Comparison of ENCODE assay signal across 8 mouse cellular contexts in the genomic region with DNA sequence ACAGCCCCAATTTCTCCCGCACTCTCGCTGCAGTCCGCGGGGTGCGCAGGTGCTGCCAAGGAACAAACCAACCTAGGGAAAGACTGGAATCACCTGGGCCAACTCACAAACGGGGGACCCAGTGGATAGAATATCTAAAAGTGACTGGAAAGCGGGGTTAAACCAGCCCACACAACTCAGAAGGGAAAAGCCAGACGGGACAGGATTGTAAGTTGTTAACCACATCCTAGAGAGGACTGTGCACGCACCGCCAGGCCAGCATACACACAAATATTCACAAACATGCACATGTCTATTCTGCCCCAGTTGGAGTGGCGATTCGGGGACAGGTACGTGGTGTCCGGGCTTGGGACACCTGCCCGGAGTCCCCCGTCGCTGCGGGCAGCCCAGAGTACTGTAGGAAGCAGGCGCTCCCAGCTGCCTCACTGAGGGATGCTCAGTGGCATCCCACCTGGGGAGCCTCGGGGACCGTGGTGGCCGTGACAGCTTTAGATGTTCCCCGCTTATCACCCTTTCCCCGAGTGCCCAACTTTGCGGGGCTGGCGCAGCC. TPM values are rescaled to one million over a fixed set of nuclear protein-coding genes. Genes with fewer than 3 reads are reported as not detected.
DNase-seq lines count a peak whose midpoint lies in the region; ATAC-seq lines count a peak whose summit lies in the region.

No protein-coding gene starts in this region.

- H3K9ac ChIP-seq in heart, embryonic 14.5 days (ENCODE audit: low read length), result peak overlapping the region; percentile 79
- peak overlapping the region; percentile 82 for H3K9ac ChIP-seq in hindbrain, embryonic 13.5 days

- H3K9me3 ChIP-seq in heart, embryonic 14.5 days (ENCODE audit: control insufficient read depth, low read length), result 0 out of 2 replicates have a peak, but pooled peaks cover 3% of the 10 kb centered on the region
- no peaks in the 10 kb centered on the region for H3K9me3 ChIP-seq in hindbrain, embryonic 13.5 days

- H3K27ac ChIP-seq in heart, embryonic 14.5 days (replicated peaks in 1 of 2; ENCODE audit: control insufficient read depth in 1 of 2, insufficient read depth in 1 of 2, low read depth in 2 of 2, low read length in 2 of 2), result no peak overlapping the region
- H3K27ac ChIP-seq in hindbrain, embryonic 13.5 days, result no peak overlapping the region

- peaks cover 3 to 6% of the 10 kb centered on the region in 2 experiments; a peak in 2 of 4 replicates for H3K4me1 ChIP-seq in heart, embryonic 14.5 days (ENCODE audit: control insufficient read depth in 2 of 2, insufficient read depth in 2 of 2, low read length in 2 of 2)
- H3K4me1 ChIP-seq in hindbrain, embryonic 13.5 days (replicated peaks), result peaks cover 25% of the 10 kb centered on the region

- DNase-seq in heart, adult 11 months, result no peak
- peak; percentile 52 for DNase-seq in CD4-positive, CD25-positive, alpha-beta regulatory T cell, adult 2 months (ENCODE audit: low read depth, low spot score)
- DNase-seq in cerebellum, adult 9-10 months, result peak; percentile 82
- no peak for DNase-seq in retina, postnatal 1 day
- no peak for DNase-seq in gastrocnemius, postnatal 14 days

- peak overlapping the region; percentile 80 to 81 for H3K4me3 ChIP-seq in heart, embryonic 14.5 days (ENCODE audit: control insufficient read depth in 1 of 2, insufficient read depth in 1 of 2, low read depth in 1 of 2, low read length in 2 of 2)
- peak overlapping the region; percentile 81 for H3K4me3 ChIP-seq in hindbrain, embryonic 13.5 days

- WGBS in heart, embryonic 14.5 days, result 1% methylated on average over 26 of the region's 26 CpGs
- under 1% methylated on average over 26 of the region's 26 CpGs for WGBS in hindbrain, embryonic 13.5 days

- peaks cover 23% of the 10 kb centered on the region for H3K27me3 ChIP-seq in heart, embryonic 14.5 days (ENCODE audit: control insufficient read depth, insufficient read depth, low read length)
- peaks cover 43% of the 10 kb centered on the region for H3K27me3 ChIP-seq in hindbrain, embryonic 13.5 days

- H3K36me3 ChIP-seq in heart, embryonic 14.5 days (ENCODE audit: control insufficient read depth, insufficient read depth, low read length), result no peaks in the 10 kb centered on the region
- H3K36me3 ChIP-seq in hindbrain, embryonic 13.5 days, result no peaks in the 10 kb centered on the region

- H3K4me2 ChIP-seq in heart, embryonic 14.5 days (ENCODE audit: low read length), result peak overlapping the region; percentile 94
- peak overlapping the region; percentile 92 for H3K4me2 ChIP-seq in hindbrain, embryonic 13.5 days

- intact Hi-C loops in gastrocnemius, postnatal 14 days (cut with DNase I; ENCODE audit: low total_unique reads), result loop anchor here (10.0 kb wide), 1 partner anchor 193 kb away; no protein-coding TSS in a partner anchor

- 0 out of 2 replicates have a peak, but pooled peaks have one; percentile 6 for ATAC-seq in heart, embryonic 14.5 days (ENCODE audit: insufficient number of reproducible peaks, insufficient read depth, low FRiP score, low read depth)
- peak; percentile 49 for ATAC-seq in hindbrain, embryonic 13.5 days (ENCODE audit: low FRiP score)
- 0 out of 2 replicates have a peak, but pooled peaks have one; percentile 27 for ATAC-seq in megakaryocyte-erythroid progenitor cell, adult 5-6 weeks (replicated peaks; ENCODE audit: low FRiP score, low TSS enrichment, poor library complexity, severe bottlenecking)

RNA-seq across cellular contexts. Expression of gene Ust, which starts 1.0 kb away (rescaled TPM):
- polyA plus RNA-seq in heart, embryonic 14.5 days (2014; fragmentation: Nextera tagmentation; extraction: Ambion mirVana), result 1.4 and 2.3 TPM in 2 replicates
- polyA plus RNA-seq in hindbrain, embryonic 13.5 days (2015; fragmentation: Nextera tagmentation; extraction: Ambion mirVana), result 4.1 and 4.5 TPM in 2 replicates
- 0.32 TPM in 1 of 2 replicates, not detected in the other for total RNA-seq in megakaryocyte-erythroid progenitor cell, adult 5-6 weeks (2014; fragmentation: Nextera tagmentation)
- total RNA-seq in megakaryocyte-erythroid progenitor cell, adult 5-6 weeks (2017), result 0.08 TPM in 1 of 2 replicates, not detected in the other
- total RNA-seq in gastrocnemius, postnatal 14 days (2021), result 1 to 10 TPM; 2.1 to 2.3 TPM

Comparison
In these comparisons a context has a peak if more than half of its experiments do, and no peak if none do; other contexts are left out.
1. DNase-seq: peak in CD4-positive, CD25-positive, alpha-beta regulatory T cell, adult 2 months (single experiment) and cerebellum, adult 9-10 months (single experiment); none in heart, adult 11 months (single experiment), retina, postnatal 1 day (single experiment) and gastrocnemius, postnatal 14 days (single experiment).
2. Peak in every context shown above with its lines, with median percentiles within 50 percentile points of each other: ATAC-seq.